Mouse (Mus musculus) forebrain, postnatal 0 days (tissue): Measurements from ENCODE around the gene Gh. TPM values are rescaled to one million over a fixed set of nuclear protein-coding genes. Genes with fewer than 3 reads are reported as not detected.

Experiments used
- ATAC-seq: fragments of 200-750 bp; cut with Nextera tagmentation; 2 replicates; pipeline ENCODE4 v1.8.0; 2017; ENCODE audit warnings: mild to moderate bottlenecking, moderate library complexity
- DNase-seq: peaks from one replicate; pipeline ENCODE4 v3.0.0-alpha.2; 2015
- H3K27ac ChIP-seq: fragments of 300-500 bp; sonication (generic); 2 replicates; pipeline ENCODE4 v1.5.1; 2014; ENCODE audit warnings: low read depth, mild to moderate bottlenecking, antibody characterized with exemption, low read length, moderate library complexity, mixed read lengths
- H3K27me3 ChIP-seq: fragments of 300-500 bp; sonication (generic); 2 replicates; pipeline ENCODE4 v1.6.1; 2014; ENCODE audit warnings: mild to moderate bottlenecking, low read length, mixed read lengths; ENCODE audit not compliant: insufficient read depth
- H3K36me3 ChIP-seq: fragments of 300-500 bp; sonication (generic); 2 replicates; pipeline ENCODE4 v1.6.1; 2014; ENCODE audit warnings: mild to moderate bottlenecking, moderate library complexity; ENCODE audit not compliant: insufficient read depth
- H3K4me1 ChIP-seq: fragments of 300-500 bp; sonication (generic); 2 replicates; pipeline ENCODE4 v1.6.1; 2014; ENCODE audit warnings: antibody characterized with exemption; ENCODE audit not compliant: insufficient read depth
- H3K4me2 ChIP-seq: fragments of 300-500 bp; sonication (generic); 2 replicates; pipeline ENCODE4 v1.6.1; 2014; ENCODE audit warnings: low read depth, mild to moderate bottlenecking, moderate library complexity
- H3K4me3 ChIP-seq: fragments of 300-500 bp; sonication (generic); 2 replicates; pipeline ENCODE4 v1.5.1; 2014; ENCODE audit warnings: low read depth, low read length, mixed read lengths
- H3K9ac ChIP-seq: fragments of 300-500 bp; sonication (generic); 2 replicates; pipeline ENCODE4 v1.6.1; 2014; ENCODE audit warnings: mild to moderate bottlenecking
- H3K9me3 ChIP-seq: fragments of 300-500 bp; sonication (generic); 2 replicates; pipeline ENCODE4 v1.6.1; 2016; ENCODE audit warnings: low read length
- CTCF ChIP-seq: sonication (generic); IDR thresholded peaks from 2 replicates; pipeline ENCODE4 v1.5.1; 2016; ENCODE audit warnings: antibody characterized with exemption, control low read depth, low read depth
- WGBS: fragments of 180-500 bp; shearing (Covaris S2); extraction: QIAGEN DNeasy Blood & Tissue Kit; methylation state at CpG from one replicate; pipeline ENCODE4 v1.1.7; 2014; 5-methylcytosine and 5-hydroxymethylcytosine counted together
- polyA plus RNA-seq: library from polyadenylated mRNA; unstranded; fragments of >200 nt; fragmentation: Nextera tagmentation; extraction: Ambion mirVana; gene quantifications from 2 replicates; pipeline ENCODE4 v1.2.1, GENCODE M21; 2015
- total RNA-seq: library from RNA; depleted of rRNA; stranded (reverse); fragments of >200 nt; gene quantifications from 2 replicates; pipeline ENCODE4 v1.2.3, GENCODE M21; 2014

The Gh gene
- total and polyA plus RNA-seq, 2 experiments from 2014 or later: not detected

GRCm38 (mm10) chr11:106271131-106271793, 30.4 kb downstream of the Gh start:
- Histone ChIP-seq H3K36me3 (peaks cover 12% of the 10 kb centered on the region; the same call in 1 of the 2 replicates), H3K27ac (peak overlapping the region; percentile 87; the same call in 1 of the 2 replicates), H3K27me3 (no peaks in the 10 kb centered on the region), H3K4me2 (peak overlapping the region; percentile 75), H3K9ac (peak overlapping the region; percentile 81), H3K4me1 (peaks cover 13% of the 10 kb centered on the region), H3K9me3 (no peaks in the 10 kb centered on the region), H3K4me3 (peak overlapping the region; percentile 93)
- ATAC-seq: no peak
- 36% methylated on average over 5 of the region's 5 CpGs for WGBS
- no peak for DNase-seq
- peak; percentile 21 for TF ChIP-seq CTCF

DNA sequence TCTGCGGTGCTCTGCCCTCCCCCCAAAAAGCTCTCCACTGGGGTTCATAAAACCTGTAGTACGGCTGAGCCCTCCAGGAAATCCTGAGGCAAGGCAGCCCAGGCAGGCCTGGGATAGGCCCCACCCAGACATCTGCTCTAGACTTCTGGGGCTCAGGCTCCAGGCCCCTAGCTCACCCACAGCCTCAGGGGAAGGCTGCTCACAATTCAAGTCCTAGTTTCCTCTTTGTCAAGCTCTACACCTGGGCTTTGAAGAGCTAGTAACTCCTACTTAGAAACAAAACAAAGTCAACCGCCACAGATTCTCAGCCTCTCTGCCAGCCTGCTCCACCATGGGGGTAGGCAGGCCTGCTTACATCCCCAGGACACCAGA, 32.6 kb downstream of the Gh start:
- TF ChIP-seq CTCF: no peak
- WGBS: 68% methylated on average over 3 of the region's 3 CpGs
- peaks cover 34% of the 10 kb centered on the region for H3K36me3 ChIP-seq
- peaks cover 8% of the 10 kb centered on the region for H3K4me1 ChIP-seq
- no peak overlapping the region for H3K27ac ChIP-seq
- H3K4me3 ChIP-seq: no peak overlapping the region
- H3K27me3 ChIP-seq: no peaks in the 10 kb centered on the region
- H3K9me3 ChIP-seq: no peaks in the 10 kb centered on the region
- DNase-seq (no peak), ATAC-seq (no peak)
- H3K9ac ChIP-seq: no peak overlapping the region
- H3K4me2 ChIP-seq: no peak overlapping the region

GRCm38 (mm10) chr11:106268326-106269059, 33.2 kb downstream of the Gh start:
- Histone ChIP-seq H3K27me3 (no peaks in the 10 kb centered on the region), H3K36me3 (peaks cover 40% of the 10 kb centered on the region), H3K4me2 (no peak overlapping the region), H3K4me1 (peaks cover 8% of the 10 kb centered on the region), H3K9ac (no peak overlapping the region), H3K9me3 (no peaks in the 10 kb centered on the region), H3K27ac (no peak overlapping the region), H3K4me3 (no peak overlapping the region)
- ATAC-seq (no peak), DNase-seq (no peak)
- WGBS: 68% methylated on average over 8 of the region's 8 CpGs
- no peak for TF ChIP-seq CTCF

- no peak overlapping the region for H3K9ac ChIP-seq
- no peak for TF ChIP-seq CTCF
- 80% methylated on average over 5 of the region's 5 CpGs for whole genome bisulfite sequencing
- H3K4me3 ChIP-seq: no peak overlapping the region
- ATAC-seq (no peak), DNase-seq (no peak)
- peaks cover 8% of the 10 kb centered on the region for H3K4me1 ChIP-seq
- H3K9me3 ChIP-seq: no peaks in the 10 kb centered on the region
- H3K36me3 ChIP-seq: peaks cover 46% of the 10 kb centered on the region
- H3K27me3 ChIP-seq: no peaks in the 10 kb centered on the region
- H3K4me2 ChIP-seq: no peak overlapping the region
- H3K27ac ChIP-seq: peak overlapping the region; percentile 21; the same call in 1 of the 2 replicates
Measured at GRCm38 (mm10) chr11:106267871-106268270, 33.8 kb downstream of the Gh start.

DNA sequence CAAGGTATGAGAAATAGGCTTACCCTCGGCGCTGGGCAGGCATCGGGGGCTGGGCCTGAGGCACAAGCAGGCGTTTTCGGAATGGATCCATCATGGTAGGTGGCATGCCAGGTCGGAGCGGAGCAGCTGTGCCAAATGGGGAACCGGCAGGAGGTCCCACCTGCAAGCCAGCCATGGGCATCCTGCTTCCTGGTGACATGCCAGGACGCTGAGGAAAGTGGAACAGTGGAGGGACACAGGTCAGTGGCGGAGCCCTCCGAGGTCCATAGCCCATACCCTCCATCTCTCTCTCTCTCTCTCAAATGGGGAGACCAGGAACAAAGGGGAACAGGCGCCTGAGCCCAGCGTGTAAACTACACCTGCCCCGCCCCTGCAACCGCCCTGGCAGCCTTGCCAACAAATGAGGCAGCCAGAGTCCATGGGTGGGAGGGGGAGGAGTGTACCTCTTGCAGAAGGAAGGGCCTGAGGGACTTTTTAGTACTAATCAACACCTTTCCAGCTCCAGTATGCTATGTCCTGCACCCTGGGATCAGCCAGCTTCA, 34.3 kb downstream of the Gh start:
- no peak overlapping the region for H3K4me2 ChIP-seq
- WGBS: 72% methylated on average over 15 of the region's 15 CpGs

GRCm38 (mm10) chr11:106266431-106266830, 35.2 kb downstream of the Gh start:
- no peak for DNase-seq
- WGBS: 92% methylated on average over 10 of the region's 10 CpGs
- no peaks in the 10 kb centered on the region for H3K27me3 ChIP-seq
- no peak overlapping the region for H3K4me2 ChIP-seq
- peaks cover 5% of the 10 kb centered on the region for H3K4me1 ChIP-seq
- no peaks in the 10 kb centered on the region for H3K9me3 ChIP-seq
- H3K4me3 ChIP-seq: no peak overlapping the region
- no peak overlapping the region for H3K27ac ChIP-seq
- H3K9ac ChIP-seq: no peak overlapping the region
- no peak for ATAC-seq
- H3K36me3 ChIP-seq: peaks cover 60% of the 10 kb centered on the region
- TF ChIP-seq CTCF: no peak

More for the DNA sequence above, 34.3 kb downstream of the Gh start:
- Histone ChIP-seq H3K27me3 (no peaks in the 10 kb centered on the region), H3K4me3 (no peak overlapping the region), H3K9ac (0 out of 2 replicates have a peak overlapping the region, but pooled peaks have one; percentile 18), H3K4me1 (peaks cover 8% of the 10 kb centered on the region), H3K9me3 (no peaks in the 10 kb centered on the region), H3K27ac (peak overlapping the region; percentile 21; the same call in 1 of the 2 replicates), H3K36me3 (peaks cover 51% of the 10 kb centered on the region)
- DNase-seq (no peak), ATAC-seq (no peak)
- TF ChIP-seq CTCF: no peak

- H3K27ac ChIP-seq: no peak overlapping the region
- H3K9ac ChIP-seq: no peak overlapping the region
- peaks cover 68% of the 10 kb centered on the region for H3K36me3 ChIP-seq
- no peaks in the 10 kb centered on the region for H3K9me3 ChIP-seq
- DNase-seq: no peak
- H3K4me2 ChIP-seq: no peak overlapping the region
- 98% methylated on average over 4 of the region's 4 CpGs for WGBS
- no peak for TF ChIP-seq CTCF
- no peak for ATAC-seq
- no peak overlapping the region for H3K4me3 ChIP-seq
- no peaks in the 10 kb centered on the region for H3K27me3 ChIP-seq
- H3K4me1 ChIP-seq: no peaks in the 10 kb centered on the region
Measured at GRCm38 (mm10) chr11:106265570-106265969, 36.1 kb downstream of the Gh start.
